Mouse (Mus musculus): ENCODE results near the gene Scaf4. TPM values are rescaled to one million over a fixed set of nuclear protein-coding genes. Genes with fewer than 3 reads are reported as not detected.

Scaf4 gene
- polyA plus RNA-seq, 1 experiment, result 31.3 TPM

- no peak for DNase-seq
- WGBS, result 49% methylated on average over 6 of the region's 6 CpGs
- H3K36me3 ChIP-seq (ENCODE audit: control insufficient read depth, insufficient read depth, low read length), result no peaks in the 10 kb centered on the region
- H3K4me3 ChIP-seq (ENCODE audit: insufficient read depth, low read depth, low read length), result no peak overlapping the region
- no peaks in the 10 kb centered on the region; the same call in 1 of the 2 replicates for H3K4me1 ChIP-seq (ENCODE audit: control insufficient read depth, insufficient read depth, low read length)
- TF ChIP-seq POLR2A (IDR thresholded peaks at IDR 0.05; ENCODE audit: low read depth, low read length) (no peak), CTCF (conservative IDR thresholded peaks at IDR 0.05; ENCODE audit: insufficient read depth, insufficient read length, low read depth, low read length) (no peak)
- H3K27ac ChIP-seq (ENCODE audit: insufficient read depth, low read depth, low read length), result no peak overlapping the region
- H3K27me3 ChIP-seq (replicated peaks; ENCODE audit: control insufficient read depth, insufficient read depth, low read length), result no peaks in the 10 kb centered on the region
Observed at GRCm38 (mm10) chr16:90203226-90203962, 80.9 kb downstream of the Scaf4 start.

DNA sequence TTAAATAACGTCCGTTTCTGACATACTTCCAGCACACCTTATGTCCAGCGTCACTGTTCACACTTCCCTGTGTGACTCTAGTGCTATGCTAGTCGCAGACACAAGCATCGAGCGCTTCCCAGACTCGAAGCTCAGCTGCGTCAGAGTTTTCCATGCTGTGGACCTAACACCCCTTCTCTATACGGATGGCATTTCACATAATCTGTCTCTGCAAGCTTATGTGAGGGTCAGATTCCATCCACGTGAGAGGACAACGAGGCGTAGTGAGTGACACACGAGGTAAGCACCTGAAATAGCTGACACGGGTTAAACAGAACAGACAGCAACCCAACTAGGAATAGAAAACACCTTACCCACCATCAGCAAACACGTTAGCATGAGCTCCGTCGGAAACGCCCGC is 82.2 kb downstream of the Scaf4 start:
- no peak overlapping the region for H3K27ac ChIP-seq (ENCODE audit: insufficient read depth, low read depth, low read length)
- peaks cover 3% of the 10 kb centered on the region; the same call in 1 of the 2 replicates for H3K4me1 ChIP-seq (ENCODE audit: control insufficient read depth, insufficient read depth, low read length)
- 53% methylated on average over 19 of the region's 19 CpGs for WGBS
- DNase-seq, result no peak
- no peaks in the 10 kb centered on the region for H3K36me3 ChIP-seq (ENCODE audit: control insufficient read depth, insufficient read depth, low read length)
- no peaks in the 10 kb centered on the region for H3K27me3 ChIP-seq (replicated peaks; ENCODE audit: control insufficient read depth, insufficient read depth, low read length)
- no peak overlapping the region for H3K4me3 ChIP-seq (ENCODE audit: insufficient read depth, low read depth, low read length)
- TF ChIP-seq POLR2A (IDR thresholded peaks at IDR 0.05; ENCODE audit: low read depth, low read length) (no peak), CTCF (conservative IDR thresholded peaks at IDR 0.05; ENCODE audit: insufficient read depth, insufficient read length, low read depth, low read length) (no peak)

DNA sequence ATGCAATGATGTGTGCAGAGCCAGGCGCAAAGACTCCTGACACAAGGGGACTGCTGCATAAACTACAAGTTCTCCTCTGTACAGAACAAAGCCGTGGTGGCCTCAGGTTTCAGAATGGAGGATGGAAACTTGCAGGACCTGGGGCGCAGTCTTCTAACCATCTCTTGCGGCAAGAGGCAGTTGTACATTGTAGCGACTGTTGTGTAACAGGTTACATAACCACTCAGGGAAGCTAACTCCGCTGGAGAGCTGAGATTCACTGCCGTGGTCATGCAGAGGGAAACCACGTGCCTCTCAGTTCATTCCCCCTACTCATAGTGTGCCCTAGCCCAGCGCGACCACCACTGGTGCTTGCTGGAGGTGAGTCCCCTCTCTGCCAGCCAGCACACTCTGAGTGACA is 85.1 kb downstream of the Scaf4 start:
- no peak overlapping the region for H3K27ac ChIP-seq (ENCODE audit: insufficient read depth, low read depth, low read length)
- 66% methylated on average over 10 of the region's 10 CpGs for WGBS
- no peaks in the 10 kb centered on the region for H3K27me3 ChIP-seq (replicated peaks; ENCODE audit: control insufficient read depth, insufficient read depth, low read length)
- no peak overlapping the region for H3K4me3 ChIP-seq (ENCODE audit: insufficient read depth, low read depth, low read length)
- DNase-seq, result peak; percentile 69
- peaks cover 3% of the 10 kb centered on the region; the same call in 1 of the 2 replicates for H3K4me1 ChIP-seq (ENCODE audit: control insufficient read depth, insufficient read depth, low read length)
- TF ChIP-seq CTCF (conservative IDR thresholded peaks at IDR 0.05; ENCODE audit: insufficient read depth, insufficient read length, low read depth, low read length), result no peak
- TF ChIP-seq POLR2A (IDR thresholded peaks at IDR 0.05; ENCODE audit: low read depth, low read length), result no peak
- no peaks in the 10 kb centered on the region for H3K36me3 ChIP-seq (ENCODE audit: control insufficient read depth, insufficient read depth, low read length)

DNA sequence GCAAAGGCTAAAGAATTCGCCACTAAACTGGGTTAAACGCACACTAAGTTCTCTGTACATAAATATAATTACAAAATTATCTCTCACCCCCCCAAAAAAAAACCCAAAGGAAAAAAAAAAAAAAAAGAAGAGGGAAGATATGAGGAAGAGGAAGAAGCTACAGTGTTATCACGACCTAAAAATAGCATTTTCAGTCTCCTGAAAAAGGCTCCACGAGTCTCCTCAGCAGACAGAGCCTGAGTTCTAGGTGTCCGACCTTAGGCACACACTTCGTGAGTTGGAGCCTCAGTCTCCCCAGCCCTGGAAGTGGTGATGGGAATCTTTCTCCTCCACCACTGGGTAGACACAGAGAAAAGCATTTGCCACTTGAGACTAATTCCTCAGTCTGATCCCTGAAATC is 85.7 kb downstream of the Scaf4 start:
- no peak for TF ChIP-seq CTCF (conservative IDR thresholded peaks at IDR 0.05; ENCODE audit: insufficient read depth, insufficient read length, low read depth, low read length)
- no peak for TF ChIP-seq POLR2A (IDR thresholded peaks at IDR 0.05; ENCODE audit: low read depth, low read length)
- WGBS, result 90% methylated on average over 6 of the region's 6 CpGs
- Histone ChIP-seq H3K36me3 (ENCODE audit: control insufficient read depth, insufficient read depth, low read length) (no peaks in the 10 kb centered on the region), H3K27me3 (replicated peaks; ENCODE audit: control insufficient read depth, insufficient read depth, low read length) (no peaks in the 10 kb centered on the region), H3K4me3 (ENCODE audit: insufficient read depth, low read depth, low read length) (no peak overlapping the region), H3K27ac (ENCODE audit: insufficient read depth, low read depth, low read length) (no peak overlapping the region), H3K4me1 (ENCODE audit: control insufficient read depth, insufficient read depth, low read length) (peaks cover 3% of the 10 kb centered on the region; the same call in 1 of the 2 replicates)
- no peak for DNase-seq

GRCm38 (mm10) chr16:90197337-90197973 is 86.8 kb downstream of the Scaf4 start:
- peaks cover 3% of the 10 kb centered on the region; the same call in 1 of the 2 replicates for H3K4me1 ChIP-seq (ENCODE audit: control insufficient read depth, insufficient read depth, low read length)
- H3K27me3 ChIP-seq (replicated peaks; ENCODE audit: control insufficient read depth, insufficient read depth, low read length), result no peaks in the 10 kb centered on the region
- H3K27ac ChIP-seq (ENCODE audit: insufficient read depth, low read depth, low read length), result no peak overlapping the region
- H3K4me3 ChIP-seq (ENCODE audit: insufficient read depth, low read depth, low read length), result peak overlapping the region; percentile 48
- DNase-seq, result peak; percentile 85
- WGBS, result 3% methylated on average over 22 of the region's 22 CpGs
- no peaks in the 10 kb centered on the region for H3K36me3 ChIP-seq (ENCODE audit: control insufficient read depth, insufficient read depth, low read length)
- TF ChIP-seq CTCF (conservative IDR thresholded peaks at IDR 0.05; ENCODE audit: insufficient read depth, insufficient read length, low read depth, low read length) (peak; percentile 79), POLR2A (IDR thresholded peaks at IDR 0.05; ENCODE audit: low read depth, low read length) (no peak)

DNA sequence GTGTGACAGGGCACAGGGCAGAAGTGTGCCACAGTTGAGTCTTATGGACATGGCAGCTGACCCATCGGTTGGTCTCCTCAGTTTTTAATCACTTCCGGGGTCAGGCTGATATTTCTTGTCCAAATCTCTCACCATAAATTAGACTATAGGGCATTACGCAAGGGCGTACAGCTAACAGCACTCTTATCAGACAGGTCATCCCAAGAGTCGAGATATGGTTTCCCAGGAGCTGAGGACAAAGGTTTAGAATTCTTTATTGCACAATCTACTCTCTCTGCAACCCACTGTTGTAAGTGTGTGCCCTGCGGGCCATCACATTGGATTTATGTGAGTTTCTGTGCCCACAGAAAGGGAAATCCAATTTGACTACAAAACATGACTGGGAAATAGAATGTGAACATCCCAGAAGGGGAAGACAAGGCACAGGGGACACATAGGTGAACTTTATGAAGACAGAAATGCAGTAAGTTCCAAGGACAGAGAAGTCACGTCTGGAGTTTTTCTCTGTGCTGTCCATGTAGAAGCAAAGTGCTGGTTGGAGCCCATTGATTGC is 87.5 kb downstream of the Scaf4 start:
- WGBS, result 78% methylated on average over 7 of the region's 7 CpGs
- Histone ChIP-seq H3K27me3 (replicated peaks; ENCODE audit: control insufficient read depth, insufficient read depth, low read length) (no peaks in the 10 kb centered on the region), H3K36me3 (ENCODE audit: control insufficient read depth, insufficient read depth, low read length) (no peaks in the 10 kb centered on the region), H3K27ac (ENCODE audit: insufficient read depth, low read depth, low read length) (no peak overlapping the region), H3K4me1 (ENCODE audit: control insufficient read depth, insufficient read depth, low read length) (peaks cover 3% of the 10 kb centered on the region; the same call in 1 of the 2 replicates), H3K4me3 (ENCODE audit: insufficient read depth, low read depth, low read length) (no peak overlapping the region)
- TF ChIP-seq CTCF (conservative IDR thresholded peaks at IDR 0.05; ENCODE audit: insufficient read depth, insufficient read length, low read depth, low read length) (no peak), POLR2A (IDR thresholded peaks at IDR 0.05; ENCODE audit: low read depth, low read length) (no peak)
- no peak for DNase-seq

- Histone ChIP-seq H3K4me1 (ENCODE audit: control insufficient read depth, insufficient read depth, low read length) (peaks cover 3% of the 10 kb centered on the region; the same call in 1 of the 2 replicates), H3K27me3 (replicated peaks; ENCODE audit: control insufficient read depth, insufficient read depth, low read length) (no peaks in the 10 kb centered on the region), H3K4me3 (ENCODE audit: insufficient read depth, low read depth, low read length) (no peak overlapping the region), H3K36me3 (ENCODE audit: control insufficient read depth, insufficient read depth, low read length) (no peaks in the 10 kb centered on the region), H3K27ac (ENCODE audit: insufficient read depth, low read depth, low read length) (no peak overlapping the region)
- TF ChIP-seq CTCF (conservative IDR thresholded peaks at IDR 0.05; ENCODE audit: insufficient read depth, insufficient read length, low read depth, low read length) (no peak), POLR2A (IDR thresholded peaks at IDR 0.05; ENCODE audit: low read depth, low read length) (no peak)
- no peak for DNase-seq
Observed at GRCm38 (mm10) chr16:90193719-90194118, 90.6 kb downstream of the Scaf4 start.

All from kidney, adult 2 months (tissue).